In genomic region chr14:120803191-120803590, GRCm38 (mm10) we compare ENCODE assay signal across 15 mouse cellular contexts.
DNase-seq lines count a peak whose midpoint lies in the region; ATAC-seq lines count a peak whose summit lies in the region.
"Had no signal": no experiment of that assay in that cellular context is flagged by ENCODE, and none has a peak within 500 bp of the region (broad histone marks: within the 10 kb centered on the region; RNA-seq: fewer than 3 reads in every experiment).

No protein-coding gene starts in this region.

- no peaks in the 10 kb centered on the region for H3K27me3 ChIP-seq in heart, embryonic 12.5 days (replicated peaks)
- no peaks in the 10 kb centered on the region for H3K27me3 ChIP-seq in neural tube, embryonic 12.5 days (replicated peaks)
- H3K27me3 ChIP-seq in neural tube, embryonic 15.5 days (replicated peaks), result no peaks in the 10 kb centered on the region
- no peaks in the 10 kb centered on the region for H3K27me3 ChIP-seq in forebrain, embryonic 14.5 days (replicated peaks; ENCODE audit: control insufficient read depth, insufficient read depth, low read length)
- H3K27me3 ChIP-seq in midbrain, embryonic 15.5 days (replicated peaks), result 0 out of 2 replicates have a peak, but pooled peaks cover 3% of the 10 kb centered on the region
- H3K27me3 ChIP-seq: limb, embryonic 15.5 days; lung, embryonic 15.5 days; stomach, embryonic 15.5 days had no signal

- H3K27ac ChIP-seq in heart, embryonic 12.5 days (ENCODE audit: poor library complexity, severe bottlenecking), result no peak overlapping the region
- no peak overlapping the region for H3K27ac ChIP-seq in neural tube, embryonic 12.5 days
- no peak overlapping the region for H3K27ac ChIP-seq in neural tube, embryonic 15.5 days (replicated peaks)
- no peak overlapping the region; the same call in 1 of the 2 replicates for H3K27ac ChIP-seq in forebrain, embryonic 14.5 days (ENCODE audit: low read depth, low read length)
- H3K27ac ChIP-seq in midbrain, embryonic 15.5 days, result no peak overlapping the region
- H3K27ac ChIP-seq: limb, embryonic 15.5 days; stomach, embryonic 15.5 days had no signal

- no peak for ATAC-seq in heart, embryonic 12.5 days (ENCODE audit: insufficient number of reproducible peaks, low FRiP score)
- ATAC-seq in neural tube, embryonic 12.5 days (ENCODE audit: low FRiP score, low read depth), result no peak
- ATAC-seq in neural tube, embryonic 15.5 days (ENCODE audit: low FRiP score), result no peak
- peak; percentile 2; the same call in 1 of the 2 replicates for ATAC-seq in forebrain, embryonic 14.5 days
- ATAC-seq in midbrain, embryonic 15.5 days (replicated peaks), result 0 out of 2 replicates have a peak, but pooled peaks have one; percentile 18

- H3K36me3 ChIP-seq in heart, embryonic 12.5 days, result no peaks in the 10 kb centered on the region
- H3K36me3 ChIP-seq in neural tube, embryonic 12.5 days, result no peaks in the 10 kb centered on the region
- no peaks in the 10 kb centered on the region for H3K36me3 ChIP-seq in neural tube, embryonic 15.5 days
- H3K36me3 ChIP-seq in forebrain, embryonic 14.5 days (ENCODE audit: control insufficient read depth, insufficient read depth, low read length), result no peaks in the 10 kb centered on the region
- no peaks in the 10 kb centered on the region for H3K36me3 ChIP-seq in midbrain, embryonic 15.5 days (replicated peaks)
- H3K36me3 ChIP-seq: G1E; limb, embryonic 15.5 days; lung, embryonic 15.5 days; stomach, embryonic 15.5 days had no signal

- H3K9ac ChIP-seq in heart, embryonic 12.5 days, result no peak overlapping the region
- no peak overlapping the region for H3K9ac ChIP-seq in neural tube, embryonic 12.5 days
- no peak overlapping the region for H3K9ac ChIP-seq in neural tube, embryonic 15.5 days (replicated peaks)
- no peak overlapping the region for H3K9ac ChIP-seq in forebrain, embryonic 14.5 days (ENCODE audit: low read length)
- no peak overlapping the region for H3K9ac ChIP-seq in midbrain, embryonic 15.5 days
- H3K9ac ChIP-seq: limb, embryonic 15.5 days; lung, embryonic 15.5 days; stomach, embryonic 15.5 days had no signal

- peaks cover 6% of the 10 kb centered on the region; the same call in 1 of the 2 replicates for H3K4me1 ChIP-seq in heart, embryonic 12.5 days (replicated peaks)
- H3K4me1 ChIP-seq in neural tube, embryonic 12.5 days, result no peaks in the 10 kb centered on the region; the same call in 1 of the 2 replicates
- H3K4me1 ChIP-seq in neural tube, embryonic 15.5 days, result peaks cover 9% of the 10 kb centered on the region; the same call in 1 of the 2 replicates
- H3K4me1 ChIP-seq in forebrain, embryonic 14.5 days (ENCODE audit: control insufficient read depth, insufficient read depth, low read length), result peaks cover 6% of the 10 kb centered on the region; the same call in 1 of the 2 replicates
- peaks cover 16% of the 10 kb centered on the region for H3K4me1 ChIP-seq in midbrain, embryonic 15.5 days

- peak overlapping the region; percentile 59 for H3K4me2 ChIP-seq in heart, embryonic 12.5 days
- peak overlapping the region; percentile 30; the same call in 1 of the 2 replicates for H3K4me2 ChIP-seq in neural tube, embryonic 12.5 days (replicated peaks)
- H3K4me2 ChIP-seq in neural tube, embryonic 15.5 days, result no peak overlapping the region
- peak overlapping the region; percentile 43 for H3K4me2 ChIP-seq in forebrain, embryonic 14.5 days (ENCODE audit: low read length)
- peak overlapping the region; percentile 36 for H3K4me2 ChIP-seq in midbrain, embryonic 15.5 days
- H3K4me2 ChIP-seq: limb, embryonic 15.5 days; lung, embryonic 15.5 days had no signal

- no peak for DNase-seq in heart, adult 8-10 months (ENCODE audit: low spot score)
- no peak for DNase-seq in forebrain, embryonic 14.5 days (ENCODE audit: low spot score)
- no peak for DNase-seq in natural killer cell, adult 2 months (ENCODE audit: low spot score in 2 of 2)
- DNase-seq in layer of hippocampus, adult 8-10 months (ENCODE audit: low spot score in 2 of 2), result no peak
- DNase-seq: heart, adult 11 months; kidney, postnatal 25 days; thymus, postnatal 25 days had no signal

- H3K9me3 ChIP-seq in heart, embryonic 12.5 days (replicated peaks), result 0 out of 2 replicates have a peak, but pooled peaks cover 3% of the 10 kb centered on the region
- H3K9me3 ChIP-seq in neural tube, embryonic 12.5 days, result 0 out of 2 replicates have a peak, but pooled peaks cover 6% of the 10 kb centered on the region
- H3K9me3 ChIP-seq in neural tube, embryonic 15.5 days (replicated peaks), result no peaks in the 10 kb centered on the region
- H3K9me3 ChIP-seq in forebrain, embryonic 14.5 days (replicated peaks; ENCODE audit: control insufficient read depth, low read length), result no peaks in the 10 kb centered on the region
- H3K9me3 ChIP-seq in midbrain, embryonic 15.5 days, result no peaks in the 10 kb centered on the region
- H3K9me3 ChIP-seq: limb, embryonic 15.5 days; lung, embryonic 15.5 days; stomach, embryonic 15.5 days had no signal

- WGBS in heart, embryonic 12.5 days, result 62% methylated on average over 6 of the region's 6 CpGs
- 75% methylated on average over 6 of the region's 6 CpGs for WGBS in neural tube, embryonic 12.5 days
- 74% methylated on average over 6 of the region's 6 CpGs for WGBS in neural tube, embryonic 15.5 days
- 15% methylated on average over 6 of the region's 6 CpGs for WGBS in forebrain, embryonic 14.5 days
- WGBS in midbrain, embryonic 15.5 days, result 28% methylated on average over 6 of the region's 6 CpGs

- no peak overlapping the region for H3K4me3 ChIP-seq in heart, embryonic 12.5 days
- H3K4me3 ChIP-seq in neural tube, embryonic 12.5 days, result no peak overlapping the region
- no peak overlapping the region for H3K4me3 ChIP-seq in neural tube, embryonic 15.5 days (replicated peaks)
- H3K4me3 ChIP-seq in forebrain, embryonic 14.5 days (ENCODE audit: low read depth, low read length), result no peak overlapping the region
- no peak overlapping the region; the same call in 1 of the 2 replicates for H3K4me3 ChIP-seq in midbrain, embryonic 15.5 days
- H3K4me3 ChIP-seq: limb, embryonic 15.5 days; lung, embryonic 15.5 days; stomach, embryonic 15.5 days had no signal

Comparison
In these comparisons a context has a peak if more than half of its experiments do, and no peak if none do; other contexts are left out.
1. ATAC-seq: peak in forebrain, embryonic 14.5 days (single experiment) and midbrain, embryonic 15.5 days (single experiment); none in heart, embryonic 12.5 days (single experiment), neural tube, embryonic 12.5 days (single experiment) and neural tube, embryonic 15.5 days (single experiment).